Mouse (Mus musculus) induced T-regulatory cell, adult 2 months (primary cell): Measurements from ENCODE around the gene Rit1.
A peak's percentile ranks its signal among the peaks of the same experiment; 100 is the strongest.
"Not testable (repeated sequence)": the region's sequence is repeated elsewhere in the genome, so short reads cannot be mapped to it uniquely, and the experiment has no call there.

Source experiments
- DNase-seq: peaks from one replicate; pipeline ENCODE4 v3.0.0-alpha.2; 2012; ENCODE audit warnings: low read depth

Rit1 gene

GRCm38 (mm10) chr3:88740147-88740546 lies 23.5 kb downstream of the Rit1 start:
- no peak for DNase-seq

GRCm38 (mm10) chr3:88745534-88745933 lies 28.9 kb downstream of the Rit1 start:
- DNase-seq, result no peak

GRCm38 (mm10) chr3:88746139-88746870 lies 29.7 kb downstream of the Rit1 start:
- no peak for DNase-seq

- DNase-seq, result no peak
These were observed 30.2 kb downstream of the Rit1 start for GRCm38 (mm10) chr3:88746871-88747231.

GRCm38 (mm10) chr3:88754283-88754682 lies 37.6 kb downstream of the Rit1 start:
- peak; percentile 23 for DNase-seq

GRCm38 (mm10) chr3:88755541-88755940 lies 38.9 kb downstream of the Rit1 start:
- DNase-seq, result no peak

- no peak for DNase-seq
These were observed 39.6 kb downstream of the Rit1 start for GRCm38 (mm10) chr3:88756276-88756675.

- DNase-seq, result no peak
These were observed 41.4 kb downstream of the Rit1 start for GRCm38 (mm10) chr3:88758045-88758500.

GRCm38 (mm10) chr3:88761619-88762018 lies 45.0 kb downstream of the Rit1 start:
- DNase-seq, result no peak

GRCm38 (mm10) chr3:88762401-88762831 lies 45.8 kb downstream of the Rit1 start:
- DNase-seq, result peak; percentile 42

GRCm38 (mm10) chr3:88771189-88771940 lies 54.7 kb downstream of the Rit1 start:
- DNase-seq, result peak; percentile 86

- DNase-seq, result not testable (repeated sequence)
These were observed 55.3 kb downstream of the Rit1 start for GRCm38 (mm10) chr3:88771941-88772280.

- peak; percentile 92 for DNase-seq
These were observed 55.8 kb downstream of the Rit1 start for GRCm38 (mm10) chr3:88772399-88772798.

- DNase-seq, result not testable (repeated sequence)
These were observed 56.5 kb downstream of the Rit1 start for GRCm38 (mm10) chr3:88773163-88773562.

- peak; percentile 74 for DNase-seq
These were observed 58.6 kb downstream of the Rit1 start, which contains the start of gene Syt11 for GRCm38 (mm10) chr3:88774939-88775841. Gene Syt11 (minus strand): TSS chr3:88775164.
